Mouse (Mus musculus) erythroblast, adult 5-6 weeks (primary cell): ENCODE measurements around the gene Chst11. TPM values are rescaled to one million over a fixed set of nuclear protein-coding genes. Genes with fewer than 3 reads are reported as not detected.

Experiments
- ATAC-seq: replicated peaks from 2 replicates; pipeline ENCODE4 v1.8.0; 2016; ENCODE audit warnings: moderate number of reproducible peaks, mild to moderate bottlenecking, moderate TSS enrichment, inconsistent platforms; ENCODE audit not compliant: poor library complexity, low FRiP score, severe bottlenecking
- total RNA-seq, 2 experiments: library from RNA; stranded (forward) in 1 of 2; stranded (reverse) in 1 of 2; fragments of 150-400 nt in 1 of 2; fragments of 200-764, 138-1000 nt in 1 of 2; gene quantifications; 2 replicates each; pipeline versions ENCODE4 v1.2.3 to v1.2.4; 2015 to 2017; ENCODE audit warnings: low replicate concordance in 2 of 2

The Chst11 gene
- total RNA-seq, 2 experiments from 2014 or later, result 1.7 to 9.5 TPM

DNA sequence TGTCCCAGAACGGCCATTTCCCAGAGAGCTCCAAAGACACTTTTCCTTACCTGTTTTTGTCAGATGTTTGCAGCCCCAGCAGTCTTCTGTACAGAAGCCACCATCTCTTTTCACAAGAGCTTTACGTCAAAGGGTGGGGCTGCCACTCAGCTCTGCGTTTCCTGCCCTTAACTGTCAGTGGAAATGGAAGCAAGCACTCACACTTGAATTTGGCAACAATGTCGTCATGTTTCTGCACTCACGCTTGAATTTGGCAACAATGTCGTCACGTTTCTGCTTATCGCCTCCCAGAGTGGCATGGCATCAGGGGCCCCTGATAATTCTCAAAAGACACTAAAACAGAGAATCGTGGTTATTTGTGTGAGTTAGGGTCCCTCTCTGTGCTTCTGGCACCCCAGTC, 168.6 kb downstream of the Chst11 start:
- ATAC-seq, result peak; percentile 32; the same call in 1 of the 2 replicates

DNA sequence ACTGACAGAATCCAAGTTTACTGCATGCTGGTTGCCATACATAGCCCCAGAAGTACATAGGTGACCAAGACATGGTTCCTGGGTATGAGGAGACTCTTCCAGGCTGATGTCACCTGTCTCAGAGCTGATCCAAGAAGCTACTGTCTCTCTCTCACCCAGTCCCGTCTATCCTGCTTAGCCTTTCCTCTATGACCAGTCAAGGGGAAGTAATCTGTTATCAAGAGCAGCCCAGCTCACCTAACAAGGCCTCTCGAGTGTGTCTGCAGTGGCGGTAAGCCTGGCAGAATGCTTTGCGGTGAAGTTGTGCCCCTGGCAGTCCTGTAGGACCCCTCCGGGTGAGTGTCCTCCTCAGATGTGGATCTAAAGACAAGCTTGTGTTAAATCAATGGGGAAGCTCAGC, 172.0 kb downstream of the Chst11 start:
- no peak for ATAC-seq

DNA sequence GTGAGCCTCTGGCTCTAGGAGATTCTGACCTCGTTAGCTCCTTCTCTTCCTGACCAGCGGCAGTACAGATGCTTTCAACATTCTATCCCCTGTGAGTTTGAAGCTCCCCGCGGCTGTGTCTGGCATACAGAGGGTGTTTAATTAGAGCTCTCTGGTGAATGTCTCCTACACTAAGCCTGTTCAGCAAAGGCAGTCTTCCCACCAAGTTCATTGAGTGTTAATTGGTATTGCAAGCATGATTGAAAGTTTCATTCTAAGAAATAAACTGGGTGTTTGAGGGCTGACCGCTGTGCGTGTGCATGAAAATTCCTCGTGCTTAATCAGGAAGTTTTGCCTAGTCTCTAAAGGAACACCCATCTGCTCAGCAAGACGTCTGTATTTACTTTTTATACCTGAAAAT, 173.0 kb downstream of the Chst11 start:
- ATAC-seq, result no peak

DNA sequence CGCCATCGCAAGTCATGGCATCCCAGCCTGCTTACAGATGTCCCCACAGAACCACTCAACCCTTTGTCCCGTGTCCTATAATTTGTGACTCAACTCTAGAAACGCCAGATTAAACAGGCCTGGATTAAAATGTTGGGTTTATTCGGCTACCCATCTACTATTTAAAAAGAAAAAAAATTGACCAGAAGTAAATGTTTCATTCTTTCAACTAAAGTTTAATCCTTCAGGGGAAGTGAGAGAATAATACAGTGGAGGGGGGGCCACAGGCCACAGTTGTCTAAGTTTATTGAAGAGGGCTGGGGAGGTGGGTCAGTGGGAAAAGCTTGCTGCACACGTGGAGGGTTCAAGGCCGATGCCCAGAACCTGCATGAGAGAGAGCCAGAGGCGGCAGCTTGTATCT, 173.9 kb downstream of the Chst11 start:
- no peak for ATAC-seq

DNA sequence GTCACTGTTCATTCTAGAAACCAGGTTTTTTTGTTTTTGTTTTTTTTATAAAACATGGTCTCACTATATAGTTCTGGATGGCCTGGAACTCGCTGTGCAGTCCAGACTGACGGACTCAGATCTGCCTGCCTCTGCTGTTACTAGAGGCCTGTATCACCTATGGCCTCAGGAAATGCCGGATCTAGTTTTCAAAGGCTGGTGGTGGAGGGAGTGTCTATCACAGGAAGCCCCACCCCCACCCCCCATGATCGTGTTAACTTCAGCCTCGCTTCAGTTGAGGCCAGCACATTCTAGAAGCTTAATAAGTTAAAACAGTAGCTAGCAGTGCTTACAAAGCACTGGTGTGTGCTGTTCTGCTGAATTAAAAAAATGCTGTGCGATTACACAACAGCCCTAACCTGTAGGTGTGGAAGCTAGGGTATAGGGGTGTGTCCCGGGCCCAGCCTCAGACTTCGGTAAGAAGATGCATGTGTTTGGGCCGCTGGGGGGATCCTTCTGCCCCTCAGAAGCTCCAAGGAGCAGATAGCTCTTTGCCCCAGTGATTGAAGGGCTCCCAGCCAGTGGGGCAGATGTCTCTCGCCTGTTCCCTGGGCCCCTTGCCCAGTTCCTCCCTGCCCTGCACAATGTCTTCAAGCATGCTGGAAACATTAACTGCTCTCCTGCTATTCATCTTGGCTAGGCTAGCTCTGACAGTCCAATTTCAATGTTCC, 176.5 kb downstream of the Chst11 start:
- no peak for ATAC-seq

DNA sequence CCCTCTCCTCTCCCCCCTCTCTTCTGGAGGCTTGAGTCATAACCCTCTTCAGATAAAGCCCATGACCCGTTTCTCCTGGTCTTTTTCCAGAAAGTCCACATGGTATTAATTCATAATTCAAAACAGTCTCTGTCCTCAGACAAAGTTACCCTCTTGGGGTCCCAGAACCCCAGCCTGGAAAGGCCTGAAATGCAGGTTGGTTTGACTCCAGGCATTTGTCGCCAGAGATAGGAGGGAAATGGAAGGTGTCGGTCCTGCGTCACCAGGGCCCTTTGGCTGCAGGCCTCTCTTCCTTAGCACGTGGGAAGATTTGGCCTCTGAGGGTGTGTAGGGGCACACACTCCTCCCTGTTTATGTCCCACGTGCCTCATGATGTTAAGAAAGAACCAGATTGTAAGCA, 178.6 kb downstream of the Chst11 start:
- ATAC-seq, result no peak

DNA sequence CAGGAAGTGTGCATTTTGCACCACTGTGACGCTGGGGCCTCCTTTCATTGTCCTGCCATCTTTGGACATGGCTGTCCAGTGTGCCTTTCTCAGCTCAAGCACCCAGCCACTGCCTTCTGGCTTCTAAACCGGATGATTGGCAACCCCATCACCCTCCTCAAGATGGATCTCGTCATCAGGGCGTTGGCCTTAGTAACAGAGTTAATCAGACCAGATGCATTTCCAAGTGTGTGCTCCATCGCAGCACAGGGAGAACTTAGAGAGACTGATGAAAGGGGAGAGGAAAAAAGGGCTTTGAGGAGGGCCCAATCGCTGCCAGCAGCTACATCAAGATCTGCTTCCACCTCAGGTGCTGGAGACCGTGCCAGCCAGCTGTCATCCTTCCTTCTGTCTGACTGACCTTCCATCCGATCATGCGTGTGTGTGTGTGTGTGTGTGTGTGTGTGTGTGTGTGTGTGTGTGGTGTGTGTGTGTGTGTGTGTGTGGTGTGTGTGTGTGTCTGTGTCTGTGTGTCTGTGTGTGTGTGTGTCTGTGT, 179.7 kb downstream of the Chst11 start:
- no peak for ATAC-seq

DNA sequence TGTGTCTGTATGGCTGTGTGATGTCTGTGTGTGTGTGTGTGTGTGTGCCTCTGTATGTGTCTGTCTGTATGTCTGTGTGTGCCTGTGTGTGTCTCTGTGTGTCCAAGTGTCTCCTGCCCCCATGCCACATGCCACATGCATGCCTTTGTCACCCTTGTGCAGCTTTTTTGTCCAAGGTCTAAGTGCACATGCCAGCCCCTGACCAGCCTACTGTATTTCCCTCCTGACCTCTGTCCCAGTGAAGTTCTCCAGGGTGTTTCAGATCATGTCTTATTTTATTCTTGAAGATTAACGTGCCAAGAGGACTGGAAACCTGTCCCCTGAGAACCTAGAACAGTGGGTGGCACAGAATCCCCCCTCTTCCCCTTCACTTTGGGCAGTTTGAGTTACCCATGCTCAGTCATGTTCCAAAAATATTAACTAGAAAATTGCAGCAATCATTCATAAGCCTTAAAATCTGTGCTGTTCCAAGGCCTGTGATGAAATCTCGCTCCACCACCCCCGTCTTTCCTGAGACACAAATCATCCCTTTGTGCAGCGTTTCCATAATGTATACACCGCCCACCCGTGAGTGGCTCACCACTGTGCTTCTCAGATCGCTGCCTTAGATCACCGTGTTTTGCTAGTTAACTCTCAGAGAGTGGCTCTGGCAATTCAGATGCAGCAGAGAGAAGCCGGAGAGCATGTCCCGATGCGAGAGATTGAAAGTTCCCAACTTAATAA, 180.4 kb downstream of the Chst11 start:
- no peak for ATAC-seq

DNA sequence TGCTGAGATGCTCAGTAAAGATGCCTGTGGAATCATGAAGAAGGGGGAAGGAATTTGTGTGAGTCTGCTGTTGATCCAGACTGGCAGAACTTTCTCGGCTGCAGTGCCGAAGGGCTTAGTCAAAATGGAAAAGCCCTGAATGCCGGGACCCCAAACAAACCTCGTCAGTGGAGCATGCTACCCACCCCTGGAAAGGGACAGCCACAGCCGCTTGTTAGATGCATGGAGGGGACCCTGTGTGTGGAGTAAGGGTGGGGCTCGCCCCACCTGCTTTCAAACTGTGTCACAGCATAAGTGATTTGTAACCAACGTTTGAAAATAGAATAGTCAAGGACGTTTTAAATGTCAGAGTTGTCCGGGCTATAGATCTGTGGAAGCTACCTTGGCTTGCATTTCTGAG, 181.0 kb downstream of the Chst11 start:
- no peak for ATAC-seq

DNA sequence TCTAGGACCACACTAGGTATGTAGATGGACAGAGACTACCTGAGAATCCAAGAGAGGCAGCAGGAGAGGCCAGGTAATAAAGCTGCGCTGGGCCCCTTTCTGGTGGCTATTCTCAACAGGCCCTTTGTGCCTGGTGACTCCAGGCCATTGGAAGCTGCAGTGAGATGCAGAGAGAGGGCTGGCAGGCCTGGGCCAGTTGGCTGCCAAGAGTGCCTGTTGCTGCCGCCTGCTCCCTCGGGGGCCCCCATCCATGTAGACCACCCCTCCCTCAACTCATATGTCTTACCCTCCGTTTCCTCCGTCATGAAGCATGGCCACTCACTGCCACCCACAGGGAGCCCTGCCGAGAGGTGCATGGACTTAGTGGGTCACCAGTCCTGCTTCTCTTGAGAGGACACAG, 182.2 kb downstream of the Chst11 start:
- ATAC-seq, result no peak

DNA sequence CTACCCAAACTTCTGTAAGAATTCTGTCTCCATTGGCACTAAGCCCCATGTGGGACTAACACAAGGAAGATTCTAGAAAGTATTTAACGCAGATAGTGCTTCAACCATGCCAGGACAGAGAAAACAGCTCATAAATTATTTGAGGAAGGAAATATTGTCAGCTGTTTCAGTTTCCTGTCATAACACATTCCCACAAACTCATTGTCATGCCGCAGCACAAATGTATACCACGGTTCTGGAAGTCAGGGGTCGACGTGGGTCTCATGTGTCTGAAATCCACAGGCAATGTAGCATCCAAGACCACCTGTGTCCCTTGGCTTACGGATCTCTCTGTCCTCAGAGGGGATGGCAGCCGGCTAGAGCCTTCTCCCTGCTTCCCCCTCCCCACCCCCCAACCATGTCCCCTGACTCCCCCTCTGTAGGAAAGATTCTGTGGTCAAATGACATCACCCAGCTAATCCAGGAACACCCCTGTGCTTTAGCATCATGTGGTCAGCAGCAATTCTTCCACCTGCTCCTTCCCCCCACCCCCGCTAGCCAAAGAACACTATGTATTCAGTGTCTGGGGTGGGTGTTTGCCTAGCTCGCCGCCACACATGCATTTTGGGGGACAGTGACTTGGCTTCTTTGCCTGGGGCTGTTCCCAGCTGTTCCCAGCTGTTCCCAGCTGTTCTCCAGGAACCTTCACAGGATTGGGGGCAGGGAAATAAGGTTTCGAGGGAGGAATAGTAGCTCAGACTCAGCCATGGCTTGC, 183.2 kb downstream of the Chst11 start:
- no peak for ATAC-seq

DNA sequence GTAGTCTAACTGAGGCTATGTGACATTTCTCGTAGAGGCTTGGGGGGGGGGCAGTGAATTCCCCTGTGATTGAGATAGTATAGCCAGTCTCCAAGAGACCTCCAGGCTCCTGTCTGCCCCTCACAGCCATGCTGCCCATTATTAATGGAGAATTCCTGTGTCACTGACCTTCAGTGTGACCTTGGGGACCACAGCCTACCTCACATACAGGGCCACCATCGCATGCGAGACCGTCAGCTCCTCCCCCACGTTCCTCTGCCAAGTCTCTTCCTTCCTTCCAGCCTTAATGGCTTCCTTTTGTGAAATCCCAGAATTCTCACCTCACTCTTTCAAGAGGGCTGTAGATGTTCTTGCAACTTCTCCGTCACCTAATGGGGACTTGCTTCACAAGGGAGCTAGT, 184.3 kb downstream of the Chst11 start:
- ATAC-seq, result no peak

DNA sequence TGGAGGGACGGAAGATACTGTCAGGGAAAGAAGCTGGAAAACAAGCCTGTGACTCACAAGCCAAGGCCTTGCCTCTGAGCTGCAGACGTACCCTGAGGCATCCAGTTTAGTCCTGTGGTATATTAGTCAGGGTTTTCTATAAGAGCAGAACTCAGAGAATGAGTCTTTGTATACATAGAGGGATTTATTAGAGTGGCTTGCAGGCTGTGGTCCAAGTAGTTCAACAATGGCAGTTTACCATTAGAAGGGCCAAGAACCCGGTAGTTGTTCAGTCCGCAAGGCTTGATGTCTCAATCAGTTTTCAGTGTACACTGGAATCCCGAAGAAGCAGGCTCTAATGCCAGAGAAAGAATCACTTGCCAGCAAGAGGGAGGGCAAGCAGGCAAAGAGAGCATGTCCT, 192.9 kb downstream of the Chst11 start:
- no peak for ATAC-seq

DNA sequence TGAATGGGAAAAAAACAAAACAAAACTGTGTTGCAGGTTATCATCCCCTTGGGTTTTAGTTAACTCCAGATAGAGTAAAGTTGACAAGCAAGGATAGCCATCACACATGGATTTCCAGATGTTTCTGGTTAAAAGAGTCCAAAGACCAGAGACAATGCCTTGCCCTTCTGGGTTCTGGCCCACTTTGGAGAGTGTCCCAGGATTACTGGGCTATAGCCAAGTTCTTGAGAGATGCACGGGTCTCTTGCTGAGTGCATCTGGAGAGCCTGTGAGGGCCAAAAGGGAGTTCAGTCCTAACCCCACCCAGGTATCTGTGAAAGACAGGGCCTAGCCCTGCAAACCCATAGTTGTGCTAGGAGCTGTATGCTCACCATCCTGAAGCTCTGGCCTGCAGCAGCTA, 193.4 kb downstream of the Chst11 start:
- ATAC-seq, result no peak

DNA sequence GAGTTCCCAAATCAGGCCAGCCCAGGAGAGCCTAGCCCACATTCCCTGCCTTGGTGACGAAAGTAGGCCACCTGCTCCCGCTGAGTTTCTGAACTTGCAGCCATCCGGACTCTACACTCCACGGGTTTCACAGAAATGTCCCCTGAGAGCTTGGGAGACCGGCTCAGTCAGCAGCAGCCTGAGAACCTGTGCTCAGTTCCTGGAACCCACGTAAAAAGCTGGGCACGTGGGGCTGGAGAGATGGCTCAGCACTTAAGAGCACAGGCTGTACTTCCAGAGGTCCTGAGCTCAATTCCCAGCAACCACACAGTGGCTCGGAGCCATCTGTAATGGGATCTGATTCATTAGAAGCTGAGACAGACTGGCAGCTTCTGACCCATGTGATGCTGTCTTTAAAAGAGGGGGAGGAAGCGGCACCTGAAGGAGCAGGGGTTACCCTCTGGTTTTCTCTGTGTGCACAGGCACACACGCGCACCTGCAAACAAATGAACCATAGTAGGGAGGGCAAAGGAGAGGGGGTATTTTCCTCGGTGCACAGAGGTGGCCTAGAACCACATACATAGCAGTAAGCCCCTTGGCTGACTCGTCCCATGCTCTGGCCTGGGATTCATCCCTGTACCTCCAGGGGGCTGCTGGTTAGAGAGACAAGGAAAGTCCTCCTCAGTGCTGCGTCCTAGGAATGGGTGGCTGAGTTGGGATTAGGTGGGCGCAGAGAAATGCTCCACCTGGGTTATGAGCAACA, 196.7 kb downstream of the Chst11 start:
- no peak for ATAC-seq

DNA sequence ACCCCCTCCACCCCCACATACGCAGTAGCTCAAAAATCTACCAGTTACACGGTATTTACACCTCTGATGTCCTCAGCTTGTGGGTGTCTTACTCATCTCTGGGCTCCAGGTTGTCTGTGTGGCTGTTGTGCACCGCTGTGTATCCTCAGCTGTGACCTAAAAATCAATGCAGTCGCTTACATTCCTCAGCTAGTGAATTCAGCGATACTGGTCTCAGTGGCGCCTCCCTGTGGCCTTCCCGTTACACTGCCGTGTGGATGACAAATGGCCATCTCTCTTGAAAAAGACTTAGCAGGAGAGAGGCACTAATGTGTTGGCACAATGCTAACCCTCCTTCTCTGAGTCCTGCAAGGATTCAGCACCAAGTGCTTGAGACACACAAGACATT, 197.3 kb downstream of the Chst11 start:
- ATAC-seq, result 0 out of 2 replicates have a peak, but pooled peaks have one; percentile 30

DNA sequence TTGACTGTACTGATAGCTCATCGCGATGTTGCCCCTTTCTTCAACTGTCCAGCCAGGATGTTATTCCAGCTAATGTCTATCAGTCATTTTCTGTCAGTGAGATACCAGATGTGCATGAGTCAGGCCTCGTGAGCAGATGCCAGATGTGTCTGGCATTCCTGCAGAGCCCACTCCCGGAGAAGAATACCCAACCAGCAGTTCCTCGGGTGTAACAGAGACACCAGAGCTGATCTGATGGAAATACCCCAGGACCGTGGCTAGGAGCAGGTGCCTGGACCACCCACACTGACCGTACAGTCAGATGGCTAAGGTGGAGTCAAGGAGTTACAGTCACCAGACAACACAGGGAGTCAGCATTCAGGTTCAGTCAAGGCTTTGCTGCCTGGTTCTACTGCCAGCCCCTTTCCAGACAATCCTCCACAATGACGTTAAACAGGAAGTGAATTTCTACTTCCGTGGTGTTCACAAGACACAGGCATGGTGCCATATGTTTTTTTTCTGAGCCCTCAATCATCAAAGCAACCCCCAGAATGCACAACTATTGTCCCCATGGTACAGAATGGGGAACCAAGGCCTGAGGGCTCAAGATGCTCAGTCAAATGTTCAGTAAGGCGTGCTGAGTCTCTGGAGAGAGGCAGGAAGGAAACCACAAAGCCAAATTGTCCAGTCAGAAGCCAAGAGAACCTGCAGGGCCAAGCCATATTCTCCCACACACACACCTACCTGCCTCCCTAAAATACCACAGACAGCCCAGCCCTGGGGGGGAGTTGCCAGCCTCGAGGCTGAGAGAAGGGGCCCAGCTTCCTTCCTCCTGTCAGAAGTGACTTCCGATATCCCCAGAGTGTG, 198.6 kb downstream of the Chst11 start:
- ATAC-seq, result no peak

DNA sequence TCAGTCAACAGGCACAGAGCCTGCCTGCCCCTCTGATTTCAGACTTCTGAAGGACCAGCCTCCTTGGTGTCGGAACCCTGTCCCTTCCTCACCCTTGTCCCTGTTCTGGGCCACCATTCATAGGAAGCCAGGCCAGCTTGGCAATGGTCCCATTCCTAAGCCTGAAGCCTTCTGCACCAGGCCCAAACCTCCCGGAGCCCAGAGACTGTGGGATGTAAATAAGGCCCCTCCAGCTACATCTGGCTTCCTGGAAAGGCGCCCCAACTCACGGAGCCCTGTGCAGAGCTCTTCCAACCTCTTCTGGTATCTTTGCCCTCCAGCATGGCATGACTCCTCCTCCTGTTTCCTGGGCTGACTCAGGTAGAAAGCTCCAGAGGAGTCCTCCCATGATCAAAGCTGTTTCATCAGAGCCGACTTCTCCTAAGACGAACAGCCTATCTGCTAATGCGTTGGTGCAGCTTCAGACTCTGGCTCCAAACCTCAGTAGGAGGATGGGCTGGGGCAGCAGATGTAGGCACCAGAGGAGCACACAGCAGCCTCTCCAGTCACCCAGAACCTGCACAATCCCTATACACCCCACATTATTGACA, 199.3 kb downstream of the Chst11 start:
- no peak for ATAC-seq

DNA sequence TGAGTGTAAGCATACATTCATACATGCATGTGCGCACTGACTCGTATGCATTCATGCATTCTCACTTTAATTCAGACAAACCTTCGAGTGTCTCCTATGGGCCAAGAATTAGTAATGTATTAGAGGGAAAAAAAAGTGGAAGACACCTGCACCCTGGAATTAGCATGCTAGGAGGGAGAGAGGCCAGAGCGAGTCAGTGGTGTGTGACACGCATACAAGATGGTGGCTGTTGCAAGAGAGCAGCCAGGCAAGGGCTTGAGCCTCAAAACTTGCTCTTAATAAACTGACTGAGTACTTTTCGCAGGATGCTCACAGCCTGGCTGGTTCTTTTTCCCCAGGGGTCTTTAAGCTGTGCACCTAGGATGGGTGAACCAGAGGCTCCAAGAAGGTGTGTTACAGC, 199.8 kb downstream of the Chst11 start:
- no peak for ATAC-seq
